In genomic region chr11:33872716-33873048, GRCm38 (mm10) we compare ENCODE assay signal across 12 mouse cellular contexts.
DNase-seq lines count a peak whose midpoint lies in the region; ATAC-seq lines count a peak whose summit lies in the region.
"Had no signal": no experiment of that assay in that cellular context is flagged by ENCODE, and none has a peak within 500 bp of the region (broad histone marks: within the 10 kb centered on the region; RNA-seq: fewer than 3 reads in every experiment).

No protein-coding gene starts in this region.

- ATAC-seq in heart, embryonic 15.5 days (replicated peaks; ENCODE audit: insufficient number of reproducible peaks, insufficient read depth, low FRiP score, low read depth): no peak
- no peak for ATAC-seq in lung, embryonic 16.5 days (ENCODE audit: low read depth)
- ATAC-seq in intestine, embryonic 15.5 days: peak; percentile 42; the same call in 1 of the 2 replicates
- no peak; the same call in 1 of the 2 replicates for ATAC-seq in stomach, embryonic 14.5 days (ENCODE audit: insufficient number of reproducible peaks, insufficient read depth, low FRiP score, low read depth)

- no peaks in the 10 kb centered on the region for H3K9me3 ChIP-seq in heart, embryonic 15.5 days (replicated peaks)
- H3K9me3 ChIP-seq in lung, embryonic 16.5 days (ENCODE audit: control insufficient read depth, low read length): peaks cover 7% of the 10 kb centered on the region
- no peaks in the 10 kb centered on the region for H3K9me3 ChIP-seq in intestine, embryonic 15.5 days
- no peaks in the 10 kb centered on the region; the same call in 1 of the 2 replicates for H3K9me3 ChIP-seq in stomach, embryonic 14.5 days (ENCODE audit: control insufficient read depth, low read depth, low read length)

- DNase-seq in heart, postnatal 14 days: no peak
- DNase-seq in lung, postnatal 10 days: no peak
- no peak for DNase-seq in embryo, embryonic 11 days
- DNase-seq in spleen, postnatal 10 days (ENCODE audit: low spot score in 2 of 2): no peak
- DNase-seq: cerebellum, adult 8-10 months; left cerebral cortex, postnatal 4 days had no signal

- H3K9ac ChIP-seq in heart, embryonic 15.5 days: no peak overlapping the region
- no peak overlapping the region for H3K9ac ChIP-seq in lung, embryonic 16.5 days (ENCODE audit: low read length)
- no peak overlapping the region for H3K9ac ChIP-seq in intestine, embryonic 15.5 days
- no peak overlapping the region for H3K9ac ChIP-seq in stomach, embryonic 14.5 days (replicated peaks; ENCODE audit: low read depth, low read length)
- H3K9ac ChIP-seq: embryonic facial prominence, embryonic 13.5 days; neural tube, embryonic 12.5 days had no signal

- no peaks in the 10 kb centered on the region for H3K27me3 ChIP-seq in heart, embryonic 15.5 days
- H3K27me3 ChIP-seq in lung, embryonic 16.5 days (ENCODE audit: control insufficient read depth, insufficient read depth, low read depth, low read length): no peaks in the 10 kb centered on the region
- H3K27me3 ChIP-seq in intestine, embryonic 15.5 days (replicated peaks): no peaks in the 10 kb centered on the region
- no peaks in the 10 kb centered on the region for H3K27me3 ChIP-seq in stomach, embryonic 14.5 days (ENCODE audit: control insufficient read depth, insufficient read depth, low read length)
- H3K27me3 ChIP-seq: embryonic facial prominence, embryonic 13.5 days; neural tube, embryonic 12.5 days had no signal

- WGBS in heart, embryonic 15.5 days: 46% methylated on average over 2 of the region's 2 CpGs
- 10% methylated on average over 2 of the region's 2 CpGs for WGBS in lung, embryonic 16.5 days
- 46% methylated on average over 2 of the region's 2 CpGs for WGBS in intestine, embryonic 15.5 days
- 36% methylated on average over 2 of the region's 2 CpGs for WGBS in stomach, embryonic 14.5 days

- peak overlapping the region; percentile 59 for H3K27ac ChIP-seq in heart, embryonic 15.5 days
- peak overlapping the region; percentile 91 for H3K27ac ChIP-seq in lung, embryonic 16.5 days (ENCODE audit: low read length)
- peak overlapping the region; percentile 48; the same call in 1 of the 2 replicates for H3K27ac ChIP-seq in intestine, embryonic 15.5 days
- H3K27ac ChIP-seq in stomach, embryonic 14.5 days (ENCODE audit: low read length): peak overlapping the region; percentile 75
- H3K27ac ChIP-seq: neural tube, embryonic 12.5 days had no signal

- H3K4me3 ChIP-seq in heart, embryonic 15.5 days: no peak overlapping the region
- no peak overlapping the region for H3K4me3 ChIP-seq in lung, embryonic 16.5 days (ENCODE audit: low read length)
- no peak overlapping the region for H3K4me3 ChIP-seq in intestine, embryonic 15.5 days (replicated peaks)
- H3K4me3 ChIP-seq in stomach, embryonic 14.5 days (ENCODE audit: low read depth, low read length): no peak overlapping the region
- H3K4me3 ChIP-seq: embryonic facial prominence, embryonic 13.5 days; neural tube, embryonic 12.5 days had no signal

- no peaks in the 10 kb centered on the region for H3K36me3 ChIP-seq in heart, embryonic 15.5 days
- H3K36me3 ChIP-seq in lung, embryonic 16.5 days (ENCODE audit: control insufficient read depth, insufficient read depth, low read length): no peaks in the 10 kb centered on the region
- H3K36me3 ChIP-seq in intestine, embryonic 15.5 days: no peaks in the 10 kb centered on the region
- H3K36me3 ChIP-seq in stomach, embryonic 14.5 days (ENCODE audit: control insufficient read depth, insufficient read depth, low read length): no peaks in the 10 kb centered on the region
- H3K36me3 ChIP-seq: embryonic facial prominence, embryonic 13.5 days; neural tube, embryonic 12.5 days had no signal

- H3K4me2 ChIP-seq in heart, embryonic 15.5 days: no peak overlapping the region
- 0 out of 2 replicates have a peak overlapping the region, but pooled peaks have one; percentile 3 for H3K4me2 ChIP-seq in lung, embryonic 16.5 days (ENCODE audit: low read depth, low read length)
- no peak overlapping the region for H3K4me2 ChIP-seq in intestine, embryonic 15.5 days (replicated peaks)
- no peak overlapping the region for H3K4me2 ChIP-seq in stomach, embryonic 14.5 days (replicated peaks; ENCODE audit: low read depth, low read length)
- H3K4me2 ChIP-seq: embryonic facial prominence, embryonic 13.5 days; neural tube, embryonic 12.5 days had no signal

- H3K4me1 ChIP-seq in heart, embryonic 15.5 days (replicated peaks): peaks cover 22% of the 10 kb centered on the region
- peaks cover 22% of the 10 kb centered on the region for H3K4me1 ChIP-seq in lung, embryonic 16.5 days (replicated peaks; ENCODE audit: control insufficient read depth, insufficient read depth, low read length)
- H3K4me1 ChIP-seq in intestine, embryonic 15.5 days (replicated peaks): peaks cover 14% of the 10 kb centered on the region
- peaks cover 12% of the 10 kb centered on the region for H3K4me1 ChIP-seq in stomach, embryonic 14.5 days (ENCODE audit: control insufficient read depth, insufficient read depth, low read length)

- intact Hi-C loops in heart, postnatal 14 days (cut with DNase I): no loop called here
